Mouse (Mus musculus) lung, embryonic 14.5 days (tissue): Measurements from ENCODE around the gene Bscl2. TPM values are rescaled to one million over a fixed set of nuclear protein-coding genes. Genes with fewer than 3 reads are reported as not detected.

Experiments
- ATAC-seq: fragments of 200-750 bp; cut with Nextera tagmentation; 2 replicates; pipeline ENCODE4 v1.8.0; 2017; ENCODE audit warnings: mild to moderate bottlenecking, moderate TSS enrichment, moderate library complexity; ENCODE audit not compliant: insufficient read depth
- DNase-seq: peaks from one replicate; pipeline ENCODE4 v3.0.0-alpha.2; 2015
- H3K27ac ChIP-seq: fragments of 300-500 bp; sonication (generic); 2 replicates; pipeline ENCODE4 v1.5.1; 2014; ENCODE audit warnings: low read depth, mild to moderate bottlenecking, moderate library complexity
- H3K27me3 ChIP-seq: fragments of 300-500 bp; sonication (generic); 2 replicates; pipeline ENCODE4 v1.6.1; 2014; ENCODE audit warnings: low read length, control low read depth; ENCODE audit not compliant: insufficient read depth
- H3K36me3 ChIP-seq: fragments of 300-500 bp; sonication (generic); 2 replicates; pipeline ENCODE4 v1.6.1; 2014; ENCODE audit warnings: control low read depth; ENCODE audit not compliant: insufficient read depth
- H3K4me1 ChIP-seq: fragments of 300-500 bp; sonication (generic); 2 replicates; pipeline ENCODE4 v1.6.1; 2014; ENCODE audit warnings: antibody characterized with exemption, control low read depth; ENCODE audit not compliant: insufficient read depth
- H3K4me2 ChIP-seq: fragments of 300-500 bp; sonication (generic); 2 replicates; pipeline ENCODE4 v1.6.1; 2014; ENCODE audit warnings: mild to moderate bottlenecking
- H3K4me3 ChIP-seq: fragments of 300-500 bp; sonication (generic); 2 replicates; pipeline ENCODE4 v1.5.1; 2014; ENCODE audit warnings: low read depth, low read length
- H3K9ac ChIP-seq: fragments of 300-500 bp; sonication (generic); 2 replicates; pipeline ENCODE4 v1.6.1; 2014
- H3K9me3 ChIP-seq: fragments of 300-500 bp; sonication (generic); 2 replicates; pipeline ENCODE4 v1.6.1; 2016; ENCODE audit warnings: low read depth, low read length, control low read depth
- CTCF ChIP-seq: IDR thresholded peaks from 2 replicates; pipeline ENCODE4 v1.5.1; 2016; ENCODE audit warnings: antibody characterized with exemption, low read depth
- WGBS: fragments of 180-500 bp; shearing (Covaris S2); extraction: QIAGEN DNeasy Blood & Tissue Kit; methylation state at CpG from one replicate; pipeline ENCODE4 v1.1.7; 2014; 5-methylcytosine and 5-hydroxymethylcytosine counted together
- polyA plus RNA-seq: library from polyadenylated mRNA; unstranded; fragments of >200 nt; fragmentation: Nextera tagmentation; extraction: Ambion mirVana; gene quantifications from 2 replicates; pipeline ENCODE4 v1.2.1, GENCODE M21; 2014

Bscl2 gene
- polyA plus RNA-seq, 1 experiment from 2014 or later = 42.5 TPM

- Histone ChIP-seq H3K27ac (peak overlapping the region; percentile 88; the same call in 1 of the 2 replicates), H3K9ac (0 out of 2 replicates have a peak overlapping the region, but pooled peaks have one; percentile 0), H3K4me2 (peak overlapping the region; percentile 85), H3K36me3 (peaks cover 38% of the 10 kb centered on the region), H3K4me3 (peak overlapping the region; percentile 60), H3K4me1 (0 out of 2 replicates have a peak, but pooled peaks cover 3% of the 10 kb centered on the region), H3K9me3 (no peaks in the 10 kb centered on the region), H3K27me3 (no peaks in the 10 kb centered on the region)
- DNase-seq = no peak
- 90% methylated on average over 9 of the region's 9 CpGs for WGBS
- ATAC-seq = no peak
- no peak for TF ChIP-seq CTCF
These were observed 34.0 kb upstream of the Bscl2 start for GRCm38 (mm10) chr19:8803204-8803780.

GRCm38 (mm10) chr19:8803879-8804660, 33.2 kb upstream of the Bscl2 start:
- 85% methylated on average over 11 of the region's 11 CpGs for WGBS
- Histone ChIP-seq H3K4me1 (0 out of 2 replicates have a peak, but pooled peaks cover 3% of the 10 kb centered on the region), H3K27me3 (no peaks in the 10 kb centered on the region), H3K36me3 (peaks cover 46% of the 10 kb centered on the region), H3K4me3 (no peak overlapping the region), H3K27ac (no peak overlapping the region), H3K4me2 (no peak overlapping the region), H3K9me3 (no peaks in the 10 kb centered on the region), H3K9ac (no peak overlapping the region)
- DNase-seq (no peak), ATAC-seq (no peak)
- TF ChIP-seq CTCF = no peak

- Histone ChIP-seq H3K4me2 (no peak overlapping the region), H3K36me3 (peaks cover 71% of the 10 kb centered on the region), H3K4me3 (no peak overlapping the region), H3K4me1 (0 out of 2 replicates have a peak, but pooled peaks cover 3% of the 10 kb centered on the region), H3K27ac (no peak overlapping the region), H3K27me3 (no peaks in the 10 kb centered on the region), H3K9me3 (no peaks in the 10 kb centered on the region), H3K9ac (no peak overlapping the region)
- DNase-seq (no peak), ATAC-seq (no peak)
- WGBS = 91% methylated on average over 5 of the region's 5 CpGs
- no peak for TF ChIP-seq CTCF
These were observed 30.5 kb upstream of the Bscl2 start for GRCm38 (mm10) chr19:8806810-8807209.

GRCm38 (mm10) chr19:8815812-8816211, 21.5 kb upstream of the Bscl2 start:
- ATAC-seq (no peak), DNase-seq (no peak)
- H3K4me3 ChIP-seq = no peak overlapping the region
- peaks cover 62% of the 10 kb centered on the region for H3K36me3 ChIP-seq
- 74% methylated on average over 11 of the region's 11 CpGs for WGBS
- H3K4me2 ChIP-seq = no peak overlapping the region
- TF ChIP-seq CTCF = no peak; the same call in 1 of the 2 replicates
- H3K27me3 ChIP-seq = no peaks in the 10 kb centered on the region
- H3K9me3 ChIP-seq = no peaks in the 10 kb centered on the region
- H3K9ac ChIP-seq = no peak overlapping the region
- peaks cover 11% of the 10 kb centered on the region for H3K4me1 ChIP-seq
- H3K27ac ChIP-seq = no peak overlapping the region

GRCm38 (mm10) chr19:8817001-8817400, 20.3 kb upstream of the Bscl2 start:
- Histone ChIP-seq H3K9me3 (no peaks in the 10 kb centered on the region), H3K9ac (peak overlapping the region; percentile 3)
- ATAC-seq = no peak

GRCm38 (mm10) chr19:8818301-8818798, 18.9 kb upstream of the Bscl2 start:
- H3K36me3 ChIP-seq = peaks cover 46% of the 10 kb centered on the region
- ATAC-seq (no peak), DNase-seq (no peak)

More at GRCm38 (mm10) chr19:8817001-8817400, 20.3 kb upstream of the Bscl2 start:
- peaks cover 13% of the 10 kb centered on the region for H3K4me1 ChIP-seq
- no peak for TF ChIP-seq CTCF
- 71% methylated on average over 3 of the region's 3 CpGs for WGBS
- peak overlapping the region; percentile 100 for H3K4me3 ChIP-seq
- peaks cover 51% of the 10 kb centered on the region for H3K36me3 ChIP-seq
- no peak for DNase-seq
- H3K27me3 ChIP-seq = no peaks in the 10 kb centered on the region
- no peak overlapping the region for H3K27ac ChIP-seq
- peak overlapping the region; percentile 80 for H3K4me2 ChIP-seq

More at GRCm38 (mm10) chr19:8818301-8818798, 18.9 kb upstream of the Bscl2 start:
- no peaks in the 10 kb centered on the region for H3K9me3 ChIP-seq
- no peak for TF ChIP-seq CTCF
- H3K27ac ChIP-seq = peak overlapping the region; percentile 100
- H3K4me2 ChIP-seq = peak overlapping the region; percentile 80
- WGBS = 14% methylated on average over 14 of the region's 14 CpGs
- H3K4me1 ChIP-seq = peaks cover 16% of the 10 kb centered on the region
- peak overlapping the region; percentile 100 for H3K4me3 ChIP-seq
- H3K27me3 ChIP-seq = no peaks in the 10 kb centered on the region
- H3K9ac ChIP-seq = peak overlapping the region; percentile 56
